Mouse (Mus musculus) lung, adult 18-20 months (tissue): ENCODE measurements around the gene Tnfrsf9.
A peak's percentile ranks its signal among the peaks of the same experiment; 100 is the strongest.

Experiments used
- DNase-seq, 2 experiments: peaks; one replicate each; pipeline ENCODE4 v3.0.0; 2022; ENCODE audit warnings: mixed read lengths in 2 of 2

Gene Tnfrsf9

GRCm38 (mm10) chr4:150937293-150938062, 23.1 kb downstream of the Tnfrsf9 start:
- DNase-seq = no peak

DNA sequence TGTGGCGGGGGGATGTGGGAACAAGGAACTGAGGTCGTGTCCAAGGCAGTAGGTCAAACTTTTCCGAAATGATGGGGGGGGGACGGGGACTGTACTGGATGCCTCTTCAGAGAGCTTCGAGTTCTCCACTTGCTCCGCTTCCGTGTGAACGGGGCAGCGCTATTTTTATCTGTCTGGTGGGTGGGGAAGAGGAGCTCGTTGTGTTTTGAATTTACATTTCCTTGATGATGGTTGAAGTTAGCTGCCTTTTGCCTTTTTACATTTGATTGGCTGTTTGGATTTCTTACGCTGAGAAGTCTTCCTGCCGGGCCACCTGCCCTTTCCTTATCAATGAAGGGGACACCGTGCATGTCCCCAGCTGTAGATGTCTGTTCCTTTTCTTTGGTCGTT, 23.7 kb downstream of the Tnfrsf9 start:
- no peak for DNase-seq

- DNase-seq = no peak
Measured at GRCm38 (mm10) chr4:150939991-150940651, 25.8 kb downstream of the Tnfrsf9 start.

- no peak for DNase-seq
Measured at GRCm38 (mm10) chr4:150944707-150945106, 30.3 kb downstream of the Tnfrsf9 start.

DNA sequence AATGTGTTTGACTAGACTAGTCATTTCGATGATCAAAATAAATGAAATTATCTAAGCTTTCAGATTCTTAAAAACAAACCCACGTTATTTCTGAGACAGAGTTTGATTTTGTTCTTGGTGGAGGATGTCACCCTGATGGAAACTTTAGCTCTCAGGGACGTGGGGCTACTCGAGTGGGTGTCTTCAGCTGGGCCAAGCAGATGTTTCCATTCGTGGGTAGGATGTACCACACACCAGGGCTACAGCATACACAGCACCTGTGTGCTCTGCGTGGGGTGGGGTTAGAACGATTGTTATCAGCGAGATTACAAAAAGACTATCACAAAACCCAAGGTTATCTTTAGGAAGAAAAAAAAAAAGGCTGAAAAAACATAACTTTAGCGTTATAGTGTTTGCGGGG, 36.6 kb downstream of the Tnfrsf9 start:
- no peak for DNase-seq

DNA sequence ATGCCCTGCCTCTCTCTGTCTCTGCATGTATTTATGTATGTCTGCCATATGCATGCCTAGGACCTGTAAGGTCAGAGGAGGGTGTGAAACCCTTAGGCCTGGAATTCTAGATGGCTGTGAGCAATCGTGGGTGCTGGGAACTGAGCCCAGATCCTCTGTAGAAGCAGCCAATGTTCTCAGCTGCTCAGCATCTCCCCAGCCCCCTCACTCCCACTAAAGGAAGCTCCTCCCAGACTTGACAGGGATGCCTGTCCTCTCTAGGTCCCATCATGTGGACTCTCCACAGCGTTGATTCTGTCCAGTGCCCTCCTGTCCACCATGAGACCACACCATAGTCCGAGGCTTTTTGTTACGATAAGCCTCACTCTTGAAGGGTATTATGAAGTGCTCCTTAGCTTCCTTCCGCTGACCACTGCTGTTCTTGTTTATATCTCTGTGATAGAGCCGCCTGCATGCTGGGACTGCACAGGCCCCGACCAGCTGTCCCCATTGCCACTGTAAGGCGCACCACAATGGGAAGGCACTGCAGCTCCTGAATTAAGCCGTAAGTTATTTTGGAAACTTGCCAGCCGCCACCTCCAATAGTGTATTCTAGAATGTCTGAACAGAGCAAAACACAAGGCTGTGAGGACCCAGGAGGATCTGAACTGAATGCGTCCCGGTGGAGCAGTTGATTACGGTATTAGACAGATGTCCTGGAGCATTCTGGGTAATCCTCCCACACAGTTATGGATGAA, 42.2 kb downstream of the Tnfrsf9 start:
- DNase-seq = no peak

GRCm38 (mm10) chr4:150957106-150957458, 42.7 kb downstream of the Tnfrsf9 start:
- no peak for DNase-seq

DNA sequence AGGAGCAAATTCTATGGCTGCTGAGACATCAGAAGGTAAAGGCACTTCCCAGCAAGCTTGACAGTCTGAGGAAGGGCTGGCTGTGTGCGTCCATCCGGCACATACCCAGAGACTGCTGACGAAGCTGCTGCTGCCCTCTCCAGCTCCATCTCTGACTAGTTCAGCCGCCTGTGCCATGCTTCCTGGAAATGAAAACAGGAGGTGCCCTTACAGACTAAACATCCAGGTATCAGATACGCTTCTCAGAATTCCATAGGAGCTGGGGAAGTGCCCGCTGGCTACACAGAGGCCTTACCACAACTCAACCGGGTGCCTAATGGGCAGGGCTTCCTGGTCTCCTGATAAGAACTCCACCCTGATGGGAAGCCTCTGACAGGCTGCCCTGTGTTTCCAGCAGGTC, 44.2 kb downstream of the Tnfrsf9 start:
- DNase-seq = no peak

GRCm38 (mm10) chr4:150962231-150962630, 47.9 kb downstream of the Tnfrsf9 start:
- DNase-seq = peak; percentile 27 to 60

- no peak for DNase-seq
Measured at GRCm38 (mm10) chr4:150963711-150964110, 49.3 kb downstream of the Tnfrsf9 start.

DNA sequence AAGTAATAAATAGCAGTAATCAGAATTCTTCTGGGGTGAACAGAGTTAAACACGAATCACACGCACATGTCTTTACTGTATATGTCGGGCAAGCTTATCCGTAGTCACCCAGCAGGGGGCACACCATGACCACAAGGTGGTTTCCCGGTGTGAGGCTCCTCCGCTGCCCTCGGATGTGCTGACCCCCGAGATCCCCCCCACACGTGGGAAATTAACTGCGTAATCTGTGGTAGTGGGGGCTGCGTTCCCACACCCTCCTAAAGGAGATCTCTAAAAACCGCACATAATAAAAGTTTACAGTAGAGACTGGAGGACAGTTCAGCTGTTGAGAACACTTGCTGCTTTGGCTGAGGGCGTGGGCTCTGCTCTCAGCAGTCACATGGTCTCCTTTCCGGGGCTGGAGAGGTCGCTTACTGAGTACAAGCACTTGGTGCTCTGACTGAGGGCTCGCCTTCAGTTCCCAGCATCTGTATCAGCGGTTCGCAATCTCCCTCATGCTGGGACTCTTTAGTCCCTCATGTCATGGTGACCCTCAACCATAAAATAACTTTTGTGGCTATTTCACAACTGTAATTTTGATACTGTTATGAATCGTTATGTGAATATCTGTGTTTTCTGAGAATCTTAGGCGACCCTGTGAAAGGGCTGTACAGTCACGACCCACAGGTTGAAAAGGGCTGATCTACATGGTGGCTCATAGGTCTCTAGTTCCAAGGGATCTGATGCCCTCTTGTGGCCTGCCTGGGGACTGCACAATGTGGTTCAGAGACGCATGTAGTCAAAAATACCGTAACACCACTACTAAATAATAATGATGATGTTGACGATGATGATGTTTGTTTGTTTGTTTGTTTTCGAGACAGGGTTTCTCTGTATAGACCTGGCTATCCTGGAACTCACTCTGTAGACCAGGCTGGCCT, 50.5 kb downstream of the Tnfrsf9 start:
- peak; percentile 79 to 85 for DNase-seq

DNA sequence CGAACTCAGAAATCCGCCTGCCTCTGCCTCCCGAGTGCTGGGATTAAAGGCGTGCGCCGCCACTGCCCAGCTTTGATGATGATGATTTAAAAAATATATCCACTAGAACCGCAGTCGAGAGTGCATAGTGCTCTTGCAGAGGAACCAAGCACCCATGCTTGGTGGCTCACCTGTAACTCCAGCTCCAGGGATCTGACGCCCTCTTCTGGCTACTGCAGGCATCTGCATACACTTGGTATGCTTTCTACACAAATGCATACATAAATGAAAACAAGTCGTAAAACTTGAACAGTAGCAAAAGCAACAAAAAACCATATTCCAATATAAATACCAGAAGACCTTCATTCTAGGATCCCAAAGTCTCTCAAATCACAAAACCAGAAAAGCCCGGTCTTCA, 51.2 kb downstream of the Tnfrsf9 start:
- DNase-seq = no peak

- peak; percentile 48 to 62 for DNase-seq
Measured at GRCm38 (mm10) chr4:150966556-150966955, 52.2 kb downstream of the Tnfrsf9 start.

GRCm38 (mm10) chr4:150968956-150969355, 54.6 kb downstream of the Tnfrsf9 start:
- no peak for DNase-seq

DNA sequence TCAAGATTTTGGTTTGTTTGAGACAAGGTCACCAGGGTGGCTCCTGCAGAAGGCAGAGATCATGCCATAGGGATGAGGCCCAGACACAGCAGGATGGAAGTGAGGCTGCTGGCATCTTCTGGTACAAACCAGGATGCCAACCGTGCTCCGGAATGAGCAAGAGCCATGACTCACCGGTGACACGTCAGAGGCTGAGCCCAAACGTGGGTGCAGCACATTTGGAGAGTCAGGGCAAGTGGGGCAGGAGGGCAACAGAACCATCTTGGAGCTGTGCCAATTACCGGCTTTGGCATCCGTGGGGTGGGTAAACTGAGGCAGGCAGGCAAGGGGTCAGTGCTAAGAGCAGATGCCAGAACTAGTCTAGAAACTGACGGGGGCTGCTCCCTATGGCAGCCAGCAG, 58.9 kb downstream of the Tnfrsf9 start:
- peak in 1 of 2 experiments; percentile 18 for DNase-seq

- DNase-seq = peak; percentile 42 to 70
Measured at GRCm38 (mm10) chr4:150975145-150975544, 60.8 kb downstream of the Tnfrsf9 start.

- no peak for DNase-seq
Measured at GRCm38 (mm10) chr4:150978156-150978910, 64.0 kb downstream of the Tnfrsf9 start.

DNA sequence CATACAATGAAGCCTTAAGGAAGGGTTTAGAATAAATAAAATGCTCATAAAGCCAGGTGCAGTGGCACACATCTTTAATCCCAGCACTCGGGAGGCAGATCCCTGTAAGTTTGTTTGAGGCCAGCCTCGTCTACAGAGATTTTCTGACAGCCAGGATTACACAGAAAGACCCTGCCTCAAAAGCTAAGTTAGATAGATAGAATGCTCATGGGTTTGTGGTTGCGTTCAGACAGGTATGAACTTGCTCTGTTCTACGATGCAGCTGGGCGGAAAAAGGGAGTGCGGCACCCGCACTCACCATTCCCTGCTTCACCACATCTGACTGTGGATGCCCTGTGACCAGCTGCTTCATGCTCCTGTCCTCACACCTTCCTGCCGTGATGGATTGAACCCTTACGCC, 65.1 kb downstream of the Tnfrsf9 start:
- no peak for DNase-seq

- no peak for DNase-seq
Measured at GRCm38 (mm10) chr4:150980153-150980552, 65.8 kb downstream of the Tnfrsf9 start.

DNA sequence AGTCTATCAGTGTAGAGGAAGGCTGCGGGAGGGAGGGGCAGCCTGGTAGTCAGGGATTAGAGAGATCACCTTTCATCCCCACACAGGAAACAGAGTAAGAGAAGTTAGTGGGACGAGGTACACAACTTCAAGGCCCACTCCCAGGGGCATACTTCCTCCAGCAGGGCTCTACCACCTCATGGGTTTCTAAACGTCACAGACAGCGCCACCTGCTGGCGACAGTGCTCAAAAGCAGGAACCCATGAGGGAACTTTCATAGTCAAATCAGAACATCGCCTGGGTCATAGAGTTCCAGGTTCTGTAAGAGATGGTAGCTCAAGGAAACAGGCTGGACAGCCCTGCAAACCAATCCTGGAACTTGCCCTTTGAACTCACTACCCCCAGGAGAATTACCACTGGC, 75.8 kb downstream of the Tnfrsf9 start:
- peak in 1 of 2 experiments; percentile 41 for DNase-seq
